Mouse (Mus musculus) CH12.LX (cell line): ENCODE data around the gene Git2.

Experiments used
- CTCF ChIP-seq, 2 experiments: IDR thresholded peaks in 1 of 2; conservative IDR thresholded peaks in 1 of 2; 2 replicates each; pipeline ENCODE4 v1.5.1; 2011 to 2012; ENCODE audit warnings: low read depth in 2 of 2, low read length in 2 of 2, improper control_type of control experiment in 1 of 2, inconsistent platforms in 1 of 2, mild to moderate bottlenecking in 1 of 2, moderate library complexity in 1 of 2
- KAT2A ChIP-seq: IDR thresholded peaks from 2 replicates; pipeline ENCODE4 v1.6.1; 2012; ENCODE audit warnings: low read length, improper control_type of control experiment, inconsistent platforms; ENCODE audit not compliant: insufficient replicate concordance
- SIN3A ChIP-seq: IDR thresholded peaks from 2 replicates; pipeline ENCODE4 v1.6.1; 2012; ENCODE audit warnings: low read length, improper control_type of control experiment, inconsistent platforms
- TBP ChIP-seq: conservative IDR thresholded peaks from 2 replicates; pipeline ENCODE4 v1.6.1; 2011; ENCODE audit warnings: low read depth, low read length, improper control_type of control experiment

GRCm38 (mm10) chr5:114806636-114807035 is 31.3 kb upstream of the Git2 start:
- no peak for TF ChIP-seq SIN3A
- TF ChIP-seq TBP: no peak
- no peak for TF ChIP-seq KAT2A
- no peak for TF ChIP-seq CTCF (conservative IDR thresholded peaks at IDR 0.05 in 1 of 2, IDR thresholded peaks at IDR 0.05 in 1 of 2; ENCODE audit: low read depth in 2 of 2, low read length in 2 of 2)
